Mouse (Mus musculus): ENCODE measurements at regions not wholly inside any gene's neighbourhood (a gene's known extent, or its start where the extent isn't known, plus 50 kb on each side); places are given as distances from the start of the nearest gene placed in this dataset.

GRCm38 (mm10) chr19:54955096-54955495, 171.9 kb downstream of the Gpam start:
- TF ChIP-seq NANOG (IDR thresholded peaks at IDR 0.05; ENCODE audit: borderline replicate concordance, low read length) (no peak), CTCF (conservative IDR thresholded peaks at IDR 0.05; ENCODE audit: low read length) (no peak)

Measured in E14TG2a.4 (cell line).